Mouse (Mus musculus) heart, embryonic 10.5 days (tissue): ENCODE results near the gene Ctps. TPM values are rescaled to one million over a fixed set of nuclear protein-coding genes. Genes with fewer than 3 reads are reported as not detected.

Experiments
- DNase-seq: peaks from one replicate; pipeline ENCODE4 v3.0.0-alpha.2; 2017; ENCODE audit warnings: low spot score
- H3K27ac ChIP-seq: fragments of 300-500 bp; sonication (generic); 2 replicates; pipeline ENCODE4 v1.5.1; 2016; ENCODE audit warnings: mild to moderate bottlenecking
- H3K27me3 ChIP-seq: fragments of 300-500 bp; sonication (generic); 2 replicates; pipeline ENCODE4 v1.6.1; 2016; ENCODE audit warnings: mild to moderate bottlenecking; ENCODE audit not compliant: poor library complexity, insufficient read depth, severe bottlenecking
- H3K36me3 ChIP-seq: fragments of 300-500 bp; sonication (generic); 2 replicates; pipeline ENCODE4 v1.6.1; 2016; ENCODE audit warnings: mild to moderate bottlenecking, moderate library complexity
- H3K4me1 ChIP-seq: fragments of 300-500 bp; sonication (generic); 2 replicates; pipeline ENCODE4 v1.6.1; 2016; ENCODE audit warnings: mild to moderate bottlenecking
- H3K4me3 ChIP-seq: fragments of 300-500 bp; sonication (generic); 2 replicates; pipeline ENCODE4 v1.5.1; 2016; ENCODE audit warnings: mild to moderate bottlenecking, moderate library complexity
- H3K9me3 ChIP-seq: fragments of 300-500 bp; sonication (generic); 2 replicates; pipeline ENCODE4 v1.6.1; 2016; ENCODE audit warnings: mild to moderate bottlenecking, moderate library complexity
- WGBS: fragments of 180-500 bp; shearing (Covaris S2); methylation state at CpG from one replicate; pipeline ENCODE4 v1.1.7; 2016; 5-methylcytosine and 5-hydroxymethylcytosine counted together
- polyA plus RNA-seq: library from polyadenylated mRNA; unstranded; fragments of >200 nt; fragmentation: Nextera tagmentation; extraction: Ambion mirVana; gene quantifications from 2 replicates; pipeline ENCODE4 v1.2.1, GENCODE M21; 2016

Gene Ctps
- polyA plus RNA-seq, result 114 and 117 TPM in 2 replicates

DNA sequence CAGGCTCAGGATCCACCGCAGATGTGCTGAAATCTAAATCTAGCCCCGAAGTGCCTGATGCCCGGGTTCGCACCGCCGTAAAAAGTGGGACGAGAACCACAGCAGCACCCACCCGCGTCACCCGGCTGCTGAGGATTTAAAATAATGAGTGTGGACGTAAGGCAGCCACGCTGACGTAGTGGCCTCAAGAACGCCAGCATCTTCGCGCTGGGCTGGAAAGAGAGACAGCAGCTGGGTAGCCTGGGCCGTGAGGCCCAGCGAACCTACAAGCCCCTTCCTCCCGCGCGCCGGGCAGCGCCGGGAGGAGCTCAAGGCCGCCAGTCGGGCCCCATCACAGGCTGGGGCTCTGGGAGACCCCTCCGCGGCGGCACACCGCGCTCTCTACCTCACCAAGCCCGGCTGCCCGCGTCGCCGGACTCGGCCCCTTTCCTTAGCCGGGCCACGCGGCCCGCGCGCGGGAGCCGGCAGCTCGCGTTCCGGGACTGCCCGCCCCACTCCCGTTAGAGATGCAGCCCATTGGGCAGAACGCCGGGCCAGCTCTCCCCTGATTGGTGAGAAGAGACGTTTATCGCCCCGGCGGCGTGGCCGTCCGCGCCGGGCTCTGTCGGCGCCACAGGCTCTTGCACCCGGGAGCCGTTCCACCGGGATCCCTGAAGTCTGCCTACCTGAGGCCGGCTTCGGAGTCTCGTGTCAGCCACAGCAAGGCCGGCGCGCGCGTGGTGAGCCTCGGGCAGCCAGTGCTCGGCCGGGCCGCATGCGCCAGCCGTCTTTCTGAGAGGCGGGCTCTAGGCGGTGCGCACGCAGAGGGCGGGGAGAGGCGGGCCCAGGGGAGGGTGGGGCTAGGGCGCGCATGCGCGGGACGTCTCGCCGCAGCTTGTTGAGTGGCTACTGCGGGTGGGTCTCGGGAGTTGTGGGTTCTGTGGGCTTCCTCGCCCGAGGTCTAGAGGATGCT lies at the start of gene Ctps:
TSS of gene Ctps (minus strand) at position 791 of the 952 bp plus-strand sequence.
- no peaks in the 10 kb centered on the region for H3K27me3 ChIP-seq
- H3K27ac ChIP-seq, result peak within 1 kb of the TSS; percentile 97
- peaks cover 16% of the 10 kb centered on the region for H3K36me3 ChIP-seq
- H3K4me1 ChIP-seq, result peaks cover 21% of the 10 kb centered on the region
- peak within 1 kb of the TSS; percentile 85 for H3K4me3 ChIP-seq
- H3K9me3 ChIP-seq, result no peaks in the 10 kb centered on the region
- under 1% methylated on average over 97 of the region's 97 CpGs for WGBS
- DNase-seq, result peak; percentile 98

DNA sequence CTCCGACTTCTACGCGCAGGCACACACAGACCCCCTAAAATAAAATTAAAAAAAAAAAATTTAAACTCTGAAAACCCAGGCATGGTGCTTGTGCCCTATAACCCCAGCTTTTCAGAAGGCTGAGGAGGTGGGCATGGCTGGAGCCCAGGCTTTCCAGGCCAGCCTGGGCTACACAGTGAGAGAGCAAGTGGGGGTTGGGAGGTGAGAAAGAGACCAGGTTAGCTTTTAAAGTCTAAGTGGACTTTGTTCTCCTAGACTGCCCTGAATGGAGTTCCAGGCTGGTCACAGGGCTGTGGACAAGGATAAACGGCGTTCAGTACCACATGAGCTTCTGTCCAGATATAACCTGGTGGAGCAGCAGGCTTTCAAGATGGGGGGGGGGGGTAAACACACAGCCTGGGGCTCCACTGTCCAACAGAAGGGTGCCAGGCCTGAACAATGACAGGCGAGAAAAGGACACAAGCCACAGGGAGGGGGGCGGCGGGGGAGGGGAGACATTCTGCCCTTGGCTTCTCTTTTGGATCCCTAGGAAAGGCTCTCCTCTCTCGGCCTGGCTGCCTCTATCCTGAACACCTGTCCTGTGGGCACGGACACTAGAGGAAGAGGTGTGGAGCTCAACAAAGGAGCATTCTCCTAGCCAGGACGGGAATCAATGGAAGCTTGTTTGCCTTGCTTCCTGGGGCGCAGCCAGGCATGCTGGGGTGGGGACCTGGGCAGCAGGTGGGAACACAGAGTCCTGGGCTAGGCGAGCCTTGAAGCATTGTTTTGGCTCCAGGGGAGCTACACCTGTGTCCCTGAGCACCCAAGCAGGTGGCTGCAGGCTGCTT lies 46.3 kb upstream of the Ctps start:
- Histone ChIP-seq H3K27me3 (no peaks in the 10 kb centered on the region), H3K4me3 (no peak overlapping the region), H3K9me3 (no peaks in the 10 kb centered on the region), H3K4me1 (peaks cover 55% of the 10 kb centered on the region), H3K27ac (peak overlapping the region; percentile 94), H3K36me3 (no peaks in the 10 kb centered on the region)
- DNase-seq, result no peak
- WGBS, result 52% methylated on average over 13 of the region's 13 CpGs

DNA sequence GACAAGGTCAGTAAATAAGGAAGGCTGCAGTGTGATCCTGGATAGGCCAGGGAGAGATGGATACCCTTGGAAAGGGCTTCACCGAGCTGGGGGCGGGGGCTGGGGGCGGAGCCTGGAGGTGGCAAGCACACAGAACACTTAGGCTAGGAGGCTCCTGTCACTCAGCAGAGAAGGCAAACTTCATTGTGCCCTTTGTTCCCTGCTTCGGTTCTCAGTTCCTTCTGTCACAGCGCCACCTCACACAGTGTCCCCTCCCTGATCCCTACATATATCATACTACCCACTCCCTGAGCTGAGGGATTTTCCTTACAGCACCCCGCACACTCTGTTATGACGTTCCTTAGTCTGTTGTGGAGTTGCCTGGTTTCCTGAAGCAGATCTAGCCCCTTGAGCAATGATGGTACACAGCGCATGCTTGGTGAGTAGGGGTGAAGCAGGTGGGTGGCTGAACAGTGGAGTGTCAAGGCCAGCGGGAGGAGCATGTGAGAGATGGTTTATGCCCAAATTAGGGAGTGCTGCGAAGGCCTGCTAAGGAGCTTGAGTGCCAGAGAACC lies 45.5 kb upstream of the Ctps start:
- Histone ChIP-seq H3K27ac (peak overlapping the region; percentile 94), H3K4me3 (no peak overlapping the region), H3K4me1 (peaks cover 63% of the 10 kb centered on the region)

DNA sequence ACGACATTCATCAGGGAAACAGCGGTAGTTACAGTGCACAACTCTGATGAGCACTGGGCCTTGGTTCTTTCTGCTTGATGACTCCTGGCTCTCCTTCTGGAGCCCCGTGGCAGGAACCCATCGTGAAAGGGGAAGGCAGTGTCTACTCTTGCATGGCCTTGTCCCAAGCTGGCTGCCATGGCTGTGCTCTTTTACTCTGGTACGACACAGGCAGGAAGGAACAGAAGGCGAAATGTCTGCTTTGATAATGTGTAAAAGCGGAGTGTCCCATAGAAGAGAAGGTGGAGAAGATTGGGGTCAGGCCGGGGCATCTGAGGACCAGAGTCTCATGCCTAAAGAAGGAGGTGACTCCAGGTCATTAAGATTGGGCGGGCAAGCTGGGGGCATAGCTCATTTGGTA lies 44.6 kb upstream of the Ctps start:
- no peak for DNase-seq
- Histone ChIP-seq H3K27me3 (no peaks in the 10 kb centered on the region), H3K36me3 (no peaks in the 10 kb centered on the region), H3K9me3 (no peaks in the 10 kb centered on the region), H3K27ac (peak overlapping the region; percentile 94), H3K4me3 (no peak overlapping the region), H3K4me1 (peaks cover 69% of the 10 kb centered on the region)
- 72% methylated on average over 9 of the region's 9 CpGs for WGBS

More for the DNA sequence above, 45.5 kb upstream of the Ctps start:
- no peaks in the 10 kb centered on the region for H3K27me3 ChIP-seq
- 27% methylated on average over 10 of the region's 10 CpGs for WGBS
- no peaks in the 10 kb centered on the region for H3K36me3 ChIP-seq
- DNase-seq, result peak; percentile 96
- H3K9me3 ChIP-seq, result no peaks in the 10 kb centered on the region

DNA sequence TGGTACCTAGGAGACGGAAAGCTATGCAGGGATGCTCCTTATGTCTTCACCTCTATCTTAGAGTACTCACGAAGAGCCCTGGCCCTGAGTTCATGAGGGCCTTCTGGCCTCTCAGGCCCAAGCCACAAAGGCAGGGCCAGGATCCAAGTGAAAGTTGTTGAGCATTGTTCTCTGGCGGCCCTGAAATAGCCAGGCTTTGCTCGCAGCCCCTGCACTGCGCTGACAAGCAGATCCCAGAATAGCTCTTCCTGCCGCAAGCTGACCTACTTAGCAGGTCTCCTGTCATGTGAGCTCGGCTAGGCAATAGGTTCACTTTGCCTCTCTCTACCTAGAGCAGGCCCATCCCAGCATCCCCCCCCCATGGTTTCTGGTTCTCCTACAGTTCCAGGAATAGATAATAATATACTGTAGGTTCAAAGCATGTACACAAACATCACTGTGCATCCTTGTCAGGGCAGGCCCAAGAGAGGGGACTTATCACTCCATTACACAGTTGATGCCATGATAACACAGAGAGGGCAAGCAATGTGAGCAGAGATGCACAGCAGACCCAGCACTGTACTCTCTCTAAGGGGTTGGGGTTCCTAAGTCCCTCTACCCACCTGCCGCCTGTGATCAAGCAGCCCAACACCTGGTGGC lies 43.7 kb upstream of the Ctps start:
- H3K27ac ChIP-seq, result peak overlapping the region; percentile 94
- DNase-seq, result peak; percentile 89
- 28% methylated on average over 8 of the region's 8 CpGs for WGBS
- no peaks in the 10 kb centered on the region for H3K9me3 ChIP-seq
- peaks cover 69% of the 10 kb centered on the region for H3K4me1 ChIP-seq
- no peaks in the 10 kb centered on the region for H3K27me3 ChIP-seq
- peak overlapping the region; percentile 48 for H3K4me3 ChIP-seq
- no peaks in the 10 kb centered on the region for H3K36me3 ChIP-seq

DNA sequence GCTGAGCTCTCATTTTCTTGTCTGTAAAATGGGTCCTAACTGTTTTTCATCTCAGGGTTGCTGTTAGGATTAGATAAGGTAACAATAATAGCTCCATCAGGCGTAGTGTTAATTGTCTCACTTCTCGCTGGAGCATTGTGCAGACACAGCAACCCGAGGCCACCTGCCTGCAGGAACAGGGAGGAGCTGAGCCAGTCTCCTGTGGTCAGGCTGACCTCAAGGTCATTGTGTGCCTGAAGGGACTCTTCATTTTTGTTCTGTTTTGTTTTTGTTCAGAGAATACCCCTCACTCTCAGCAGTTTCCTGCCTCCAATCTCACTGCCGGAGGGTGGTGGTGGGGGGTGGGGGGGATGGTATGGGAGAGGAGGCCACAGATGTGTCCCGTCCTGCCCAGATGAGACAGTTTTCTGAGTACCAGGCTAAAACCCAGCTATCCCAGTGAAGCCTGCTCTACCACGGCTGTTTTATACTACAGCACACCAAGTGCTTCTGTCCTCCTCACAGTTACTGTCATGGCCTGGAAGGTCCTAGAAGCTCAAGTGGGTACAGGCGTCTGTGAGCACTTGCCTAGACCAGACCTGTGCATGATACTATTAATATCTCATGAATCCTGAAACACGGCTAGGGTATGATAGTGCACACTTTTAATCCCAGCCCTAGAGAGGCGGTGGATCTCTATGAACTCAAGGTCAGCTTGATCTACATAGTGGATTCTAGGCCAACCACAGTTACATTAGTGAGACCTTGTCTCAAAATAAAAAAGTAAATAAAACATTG lies 42.4 kb upstream of the Ctps start:
- peak overlapping the region; percentile 94 for H3K27ac ChIP-seq
- H3K27me3 ChIP-seq, result no peaks in the 10 kb centered on the region
- H3K36me3 ChIP-seq, result no peaks in the 10 kb centered on the region
- H3K4me1 ChIP-seq, result peaks cover 62% of the 10 kb centered on the region
- H3K9me3 ChIP-seq, result no peaks in the 10 kb centered on the region
- peak overlapping the region; percentile 48 for H3K4me3 ChIP-seq
- WGBS, result 17% methylated on average over 9 of the region's 9 CpGs
- no peak for DNase-seq

DNA sequence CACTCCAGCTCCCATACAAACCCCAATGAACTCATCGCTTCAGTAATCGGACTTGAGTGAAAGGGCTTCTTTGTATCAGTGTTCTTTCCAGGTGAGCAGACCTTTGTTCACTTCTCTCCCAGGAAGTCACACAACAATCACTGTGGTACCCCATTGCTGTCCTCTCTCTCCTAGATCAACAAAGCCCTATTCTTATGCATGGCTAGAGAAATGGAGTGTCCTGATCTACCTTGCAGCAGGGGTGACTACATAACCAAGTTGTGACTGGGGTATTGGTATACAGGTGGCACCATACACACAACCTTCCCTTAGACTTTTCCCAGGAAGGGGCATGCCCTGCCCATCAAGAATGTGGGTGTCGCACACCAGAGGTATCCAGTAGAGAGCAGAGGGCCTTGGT lies 40.9 kb upstream of the Ctps start:
- no peak for DNase-seq
- Histone ChIP-seq H3K4me3 (no peak overlapping the region), H3K4me1 (peaks cover 60% of the 10 kb centered on the region), H3K36me3 (no peaks in the 10 kb centered on the region), H3K27ac (peak overlapping the region; percentile 42; the same call in 1 of the 2 replicates), H3K9me3 (no peaks in the 10 kb centered on the region), H3K27me3 (no peaks in the 10 kb centered on the region)
- 89% methylated on average over 3 of the region's 3 CpGs for WGBS

DNA sequence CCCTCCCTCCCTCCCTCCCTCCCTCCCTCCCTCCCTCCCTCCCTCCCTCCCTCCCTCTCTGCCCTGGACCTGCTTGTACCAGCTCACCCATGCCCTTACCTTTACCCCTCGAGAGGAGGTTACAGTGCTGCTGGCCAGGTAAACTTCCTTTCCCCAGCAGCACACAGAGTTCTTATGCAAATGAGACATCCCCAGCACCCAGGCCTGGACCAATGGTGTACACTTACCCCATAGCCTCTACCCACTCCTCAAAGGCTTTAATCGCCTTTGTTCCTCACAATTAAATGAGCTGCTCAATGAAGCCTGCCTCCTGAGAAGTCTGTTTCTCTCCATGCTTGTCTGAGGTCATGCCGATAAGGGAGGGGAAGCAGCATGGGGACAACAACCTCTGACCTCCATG lies 36.9 kb upstream of the Ctps start:
- Histone ChIP-seq H3K36me3 (no peaks in the 10 kb centered on the region), H3K27me3 (no peaks in the 10 kb centered on the region; the same call in 1 of the 2 replicates), H3K4me1 (peaks cover 27% of the 10 kb centered on the region), H3K27ac (peak overlapping the region; percentile 38; the same call in 1 of the 2 replicates), H3K9me3 (no peaks in the 10 kb centered on the region), H3K4me3 (no peak overlapping the region)
- no peak for DNase-seq
- WGBS, result 47% methylated on average over 2 of the region's 3 CpGs

DNA sequence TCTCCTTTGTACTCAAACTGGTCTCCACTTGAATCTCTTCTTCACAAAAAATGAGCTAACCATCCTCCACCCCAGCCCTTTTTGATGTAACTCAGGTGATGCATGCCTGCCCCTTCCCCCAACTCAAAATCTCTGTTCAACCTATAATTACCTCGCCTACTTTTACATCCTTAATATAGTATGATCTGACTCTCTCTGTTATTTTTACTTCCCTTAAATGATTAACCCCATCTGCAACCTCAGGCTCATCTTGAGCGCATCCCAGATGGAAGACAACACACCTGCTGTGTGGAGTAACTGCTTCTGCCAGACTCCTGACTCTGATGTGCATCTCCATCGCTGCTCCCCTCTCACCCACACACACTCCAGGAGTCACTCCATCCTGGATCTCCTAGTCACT lies 32.6 kb upstream of the Ctps start:
- DNase-seq, result no peak
- Histone ChIP-seq H3K36me3 (no peaks in the 10 kb centered on the region), H3K9me3 (no peaks in the 10 kb centered on the region), H3K4me3 (no peak overlapping the region), H3K27ac (no peak overlapping the region), H3K4me1 (peaks cover 19% of the 10 kb centered on the region; the same call in 1 of the 2 replicates), H3K27me3 (no peaks in the 10 kb centered on the region; the same call in 1 of the 2 replicates)
- 74% methylated on average over 3 of the region's 3 CpGs for WGBS

DNA sequence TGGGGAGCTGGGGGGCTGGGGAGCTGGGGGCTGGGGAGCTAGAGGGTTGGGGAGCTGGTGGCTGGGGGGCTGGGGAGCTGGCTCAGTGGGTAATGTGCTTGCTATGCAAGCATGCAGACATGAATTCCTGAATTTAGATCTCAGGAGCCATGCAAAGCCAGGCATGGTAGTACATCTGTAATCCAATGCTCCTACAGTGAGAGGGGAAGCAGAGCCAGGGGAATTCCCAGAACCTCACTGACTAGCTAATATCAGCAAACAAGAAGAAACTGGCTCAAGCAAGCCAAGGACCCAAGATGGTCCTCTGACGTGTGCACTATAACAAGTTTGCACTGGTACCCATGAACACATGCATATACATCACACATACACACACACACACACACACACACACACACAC lies 31.7 kb upstream of the Ctps start:
- H3K27me3 ChIP-seq, result no peaks in the 10 kb centered on the region; the same call in 1 of the 2 replicates
- H3K36me3 ChIP-seq, result no peaks in the 10 kb centered on the region
- H3K4me1 ChIP-seq, result peaks cover 16% of the 10 kb centered on the region; the same call in 1 of the 2 replicates
- 79% methylated on average over 1 of the region's 1 CpGs for WGBS
- no peak for DNase-seq
- H3K9me3 ChIP-seq, result no peaks in the 10 kb centered on the region
- H3K27ac ChIP-seq, result peak overlapping the region; percentile 47; the same call in 1 of the 2 replicates
- no peak overlapping the region for H3K4me3 ChIP-seq

DNA sequence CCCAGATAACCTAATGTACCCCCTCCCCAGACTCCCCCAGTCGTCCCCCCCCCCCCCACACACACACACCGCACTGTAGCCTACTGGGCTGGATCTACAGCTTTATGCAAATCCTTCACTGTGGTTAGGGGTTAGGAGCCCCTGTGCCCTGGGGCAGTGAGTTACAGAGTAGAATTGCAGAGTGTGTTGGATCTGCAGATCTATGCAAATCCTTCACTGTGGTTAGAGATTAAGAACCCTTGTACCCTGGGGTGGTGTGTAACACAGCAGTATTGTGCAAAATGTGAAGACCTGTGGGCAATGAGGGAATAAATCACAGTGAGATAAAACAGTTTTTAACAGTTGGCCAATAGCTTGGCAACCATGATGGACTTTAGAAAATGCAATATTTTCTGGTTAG lies 28.8 kb upstream of the Ctps start:
- Histone ChIP-seq H3K36me3 (no peaks in the 10 kb centered on the region), H3K4me3 (no peak overlapping the region), H3K27me3 (no peaks in the 10 kb centered on the region), H3K27ac (no peak overlapping the region), H3K9me3 (no peaks in the 10 kb centered on the region), H3K4me1 (peaks cover 12% of the 10 kb centered on the region; the same call in 1 of the 2 replicates)
- no peak for DNase-seq
- WGBS, result 13% methylated on average over 2 of the region's 2 CpGs
